Mouse (Mus musculus): Measurements from ENCODE around the gene Jph4. TPM values are rescaled to one million over a fixed set of nuclear protein-coding genes. Genes with fewer than 3 reads are reported as not detected.

Jph4 gene
- total RNA-seq, 2 experiments from 2014 or later, result 366 to 372 TPM

- intact Hi-C loops (cut with DNase I), result no loop called here
- DNase-seq (ENCODE audit: low spot score in 2 of 2), result no peak
Measured at GRCm38 (mm10) chr14:55102253-55102785, 14.4 kb downstream of the Jph4 start.

DNA sequence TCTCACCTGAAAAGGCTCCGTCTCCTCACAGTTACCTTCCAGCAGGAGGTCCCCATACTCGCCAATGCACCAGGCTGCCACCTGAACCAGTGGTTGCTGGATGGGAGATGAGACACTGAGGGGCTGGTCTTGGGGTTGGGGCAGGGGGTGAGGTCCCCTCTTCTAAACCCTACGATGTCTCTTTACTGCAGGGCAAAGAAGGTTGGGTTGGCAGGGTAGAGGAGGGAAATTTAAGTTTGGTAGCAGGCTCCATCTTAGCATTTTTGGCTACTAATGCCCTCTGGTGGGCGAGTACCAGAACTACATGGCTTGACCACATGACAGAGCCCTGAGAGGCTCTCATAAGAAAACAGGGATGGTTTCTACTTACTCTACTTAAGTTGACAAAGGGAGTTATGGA is 15.1 kb downstream of the Jph4 start:
- intact Hi-C loops (cut with DNase I), result loop anchor here (2.0 kb wide), 1 partner anchor 77 kb away; no protein-coding TSS in a partner anchor
- DNase-seq (ENCODE audit: low spot score in 2 of 2), result peak; percentile 74 to 84

GRCm38 (mm10) chr14:55098067-55098466 is 18.7 kb downstream of the Jph4 start:
- intact Hi-C loops (cut with DNase I), result no loop called here
- peak; percentile 58 to 80 for DNase-seq (ENCODE audit: low spot score in 2 of 2)

GRCm38 (mm10) chr14:55097646-55098045 is 19.1 kb downstream of the Jph4 start:
- DNase-seq (ENCODE audit: low spot score in 2 of 2), result no peak
- intact Hi-C loops (cut with DNase I), result no loop called here

DNA sequence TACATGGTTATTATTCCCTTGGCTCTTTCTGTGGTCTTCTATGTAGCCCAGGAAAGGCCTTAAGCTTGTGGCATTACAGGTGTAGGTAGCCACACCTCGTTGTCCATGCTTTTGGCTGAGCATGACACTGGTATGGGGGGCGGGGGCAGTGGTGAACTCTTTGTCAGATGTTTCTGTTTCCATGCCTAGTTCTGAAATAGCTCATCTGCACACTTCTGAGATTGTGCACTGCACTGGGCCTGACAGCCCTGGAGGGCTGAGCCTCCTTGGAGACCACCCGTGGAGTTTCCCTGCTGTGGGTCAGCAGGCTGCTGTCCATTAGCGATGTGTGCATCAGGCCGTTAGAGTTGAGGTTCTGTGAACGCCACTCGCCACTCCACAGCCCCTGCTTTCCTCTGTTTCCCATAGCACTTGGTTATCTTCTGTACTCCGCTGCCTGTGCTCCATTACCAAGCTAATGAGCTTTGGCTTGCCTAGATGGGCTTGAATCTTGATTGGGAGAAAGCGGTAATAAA is 20.1 kb downstream of the Jph4 start:
- intact Hi-C loops (cut with DNase I), result no loop called here
- no peak for DNase-seq (ENCODE audit: low spot score in 2 of 2)

DNA sequence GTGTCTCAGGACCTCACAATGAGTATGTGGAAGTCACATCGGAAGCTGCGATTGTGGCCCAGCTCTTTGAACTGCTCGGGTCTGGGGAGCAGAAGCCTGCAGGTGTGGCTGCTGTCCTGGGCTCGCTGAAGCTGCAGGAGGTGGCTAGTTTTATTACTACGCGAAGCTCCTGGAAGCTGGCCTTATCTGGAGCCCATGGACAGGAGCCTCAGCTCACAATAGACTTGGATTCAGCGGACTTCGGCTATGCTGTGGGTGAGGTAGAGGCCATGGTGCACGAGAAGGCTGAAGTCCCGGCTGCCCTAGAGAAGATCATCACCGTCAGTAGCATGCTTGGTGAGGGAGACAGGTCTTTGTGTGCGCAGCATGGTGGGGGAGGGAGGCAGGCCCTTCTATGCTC is 21.1 kb downstream of the Jph4 start:
- DNase-seq (ENCODE audit: low spot score in 2 of 2), result no peak
- intact Hi-C loops (cut with DNase I), result no loop called here

DNA sequence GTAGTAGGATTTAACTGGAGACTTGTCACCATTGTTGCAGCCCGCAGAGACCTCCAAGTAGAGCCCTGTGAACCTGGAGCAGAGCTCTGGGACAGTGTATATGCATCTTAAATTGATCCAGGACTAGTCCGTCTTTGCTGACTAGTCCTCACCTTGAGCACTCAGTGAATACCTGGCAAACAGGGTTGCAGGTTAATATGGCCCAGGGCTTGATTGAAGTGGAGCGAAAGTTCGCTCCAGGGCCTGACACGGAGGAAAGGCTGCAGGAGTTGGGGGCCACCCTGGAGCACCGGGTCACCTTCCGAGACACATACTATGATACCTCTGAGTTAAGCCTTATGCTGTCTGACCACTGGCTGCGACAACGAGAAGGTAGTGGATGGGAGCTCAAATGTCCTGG is 21.5 kb downstream of the Jph4 start:
- DNase-seq (ENCODE audit: low spot score in 2 of 2), result no peak
- intact Hi-C loops (cut with DNase I), result no loop called here

GRCm38 (mm10) chr14:55094704-55095231 is 22.0 kb downstream of the Jph4 start, which contains the start of gene Thtpa:
Gene Thtpa (plus strand): TSS chr14:55094784.
- intact Hi-C loops (cut with DNase I), result loop anchor here (5.0 kb wide), 1 partner anchor 192 kb away; no protein-coding TSS in a partner anchor
- peak in 1 of 2 experiments; percentile 77 for DNase-seq (ENCODE audit: low spot score in 2 of 2)

DNA sequence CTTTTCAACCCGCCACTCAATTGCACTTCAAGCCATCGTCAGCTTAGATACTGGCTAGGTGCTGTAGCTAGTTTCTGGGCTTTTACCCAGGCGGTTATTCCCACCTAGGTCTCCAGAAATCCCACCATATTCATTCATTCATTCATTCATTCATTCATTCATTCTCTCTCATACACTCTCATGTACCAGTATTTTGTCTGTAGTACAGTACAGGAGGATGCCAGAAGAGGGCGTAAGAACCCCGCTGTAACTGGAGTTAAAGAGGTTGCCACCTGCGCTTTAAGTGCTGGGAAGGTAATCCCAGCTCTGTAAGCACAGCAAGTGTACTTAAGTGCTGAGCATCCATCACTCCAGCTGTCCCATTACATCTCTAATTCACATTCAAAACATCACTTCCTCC is 22.8 kb downstream of the Jph4 start:
- intact Hi-C loops (cut with DNase I), result loop anchor here (5.0 kb wide), 1 partner anchor 192 kb away; no protein-coding TSS in a partner anchor
- DNase-seq (ENCODE audit: low spot score in 2 of 2), result no peak

DNA sequence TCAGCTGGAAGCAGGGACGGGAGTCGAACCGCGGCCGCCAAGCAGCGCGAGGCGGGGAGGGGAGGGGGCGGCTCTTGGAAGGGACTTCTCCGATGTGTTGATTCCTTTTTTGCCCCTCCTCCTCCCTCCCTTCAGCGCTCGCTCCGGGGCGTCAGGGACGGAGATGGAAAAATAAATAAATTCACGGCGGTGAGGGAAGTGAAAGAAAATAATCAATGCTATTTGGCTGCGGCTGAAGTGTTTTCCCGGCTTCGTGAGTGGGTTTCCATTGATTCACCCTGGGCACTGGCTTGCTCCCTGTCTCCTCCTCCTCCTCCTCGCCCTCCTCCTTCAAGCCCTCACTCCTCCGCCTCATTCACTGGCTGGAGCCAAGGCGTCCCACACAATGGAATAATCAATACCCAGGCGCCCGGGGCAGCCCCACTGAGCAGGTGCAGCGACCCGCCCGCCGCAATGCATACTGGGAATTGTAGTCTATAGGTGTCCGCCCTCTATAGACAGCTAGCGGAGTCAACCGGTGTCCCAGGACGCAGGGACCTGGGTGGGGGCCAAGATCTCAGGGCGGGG is 24.6 kb downstream of the Jph4 start, which contains the start of gene Zfhx2:
Gene Zfhx2, minus strand, starts transcription at position 314 of the 567 bp plus-strand sequence.
- intact Hi-C loops (cut with DNase I), result loop anchor here (5.0 kb wide), 1 partner anchor 190 kb away; no protein-coding TSS in a partner anchor
- peak; percentile 92 to 95 for DNase-seq (ENCODE audit: low spot score in 2 of 2)

GRCm38 (mm10) chr14:55091209-55091865 is 25.4 kb downstream of the Jph4 start:
- intact Hi-C loops (cut with DNase I), result loop anchor here (5.0 kb wide), 1 partner anchor 189 kb away; no protein-coding TSS in a partner anchor
- peak in 1 of 2 experiments; percentile 50 for DNase-seq (ENCODE audit: low spot score in 2 of 2)

DNA sequence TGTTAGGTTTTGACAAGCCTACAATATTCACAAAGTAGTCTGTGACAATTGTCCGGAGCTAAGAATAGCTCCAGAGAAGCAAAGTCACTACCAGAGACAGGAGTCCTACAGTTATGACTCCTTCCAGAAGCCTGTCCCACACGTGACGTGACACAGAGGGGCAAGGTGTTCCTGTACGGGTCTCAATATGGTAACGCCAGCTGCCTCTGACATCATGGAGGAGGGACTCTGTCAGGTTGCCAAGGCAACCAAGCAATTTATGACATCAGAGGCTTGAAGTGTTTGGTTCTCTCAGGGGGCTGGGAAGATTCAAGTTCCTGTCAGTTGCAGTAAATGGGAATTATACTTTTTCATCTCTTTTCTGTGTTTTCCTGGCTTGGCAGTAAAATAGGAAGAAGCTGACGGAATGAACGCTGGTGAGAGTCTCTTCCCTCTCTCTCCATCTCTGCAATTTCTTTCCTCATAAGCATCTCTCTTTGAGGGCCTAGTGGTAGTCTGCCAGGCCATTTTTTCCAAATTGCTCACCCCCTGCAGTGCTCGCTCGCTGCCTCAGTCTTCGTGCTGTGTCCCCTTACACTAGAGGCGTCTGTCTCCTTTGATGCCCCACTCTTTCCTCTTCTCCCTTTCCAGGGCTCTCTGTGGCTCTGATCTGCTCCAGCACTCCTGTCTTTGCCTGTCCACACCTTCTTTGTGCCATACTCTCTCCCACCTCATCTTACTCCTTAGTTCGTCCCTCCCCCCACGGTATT is 27.4 kb downstream of the Jph4 start:
- intact Hi-C loops (cut with DNase I), result no loop called here
- DNase-seq (ENCODE audit: low spot score in 2 of 2), result peak; percentile 66 to 86

- intact Hi-C loops (cut with DNase I), result no loop called here
- no peak for DNase-seq (ENCODE audit: low spot score in 2 of 2)
Measured at GRCm38 (mm10) chr14:55086009-55086514, 30.7 kb downstream of the Jph4 start.

- intact Hi-C loops (cut with DNase I), result no loop called here
- DNase-seq (ENCODE audit: low spot score in 2 of 2), result no peak
Measured at GRCm38 (mm10) chr14:55085324-55086008, 31.3 kb downstream of the Jph4 start.

DNA sequence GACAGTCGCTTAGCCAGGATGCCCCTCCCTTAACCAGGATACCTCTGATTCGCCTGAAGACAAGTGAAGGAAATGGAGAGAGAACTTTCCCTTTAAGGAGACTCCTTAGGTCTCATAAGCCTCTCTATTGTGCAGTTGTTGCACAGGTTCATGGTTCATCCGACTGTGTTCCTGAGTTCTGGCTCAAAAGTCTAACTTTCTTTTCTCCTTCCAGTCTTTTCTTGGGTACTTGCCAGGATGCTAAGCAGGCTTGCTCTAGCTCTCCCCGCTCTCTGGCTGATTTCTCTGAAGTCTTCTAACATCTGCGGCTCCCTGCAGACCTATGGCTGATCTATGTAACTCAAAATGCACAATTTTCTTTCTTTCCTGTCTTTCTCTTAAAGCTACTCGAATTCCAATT is 33.3 kb downstream of the Jph4 start:
- DNase-seq (ENCODE audit: low spot score in 2 of 2), result no peak
- intact Hi-C loops (cut with DNase I), result no loop called here

- intact Hi-C loops (cut with DNase I), result no loop called here
- no peak for DNase-seq (ENCODE audit: low spot score in 2 of 2)
Measured at GRCm38 (mm10) chr14:55081105-55081504, 35.6 kb downstream of the Jph4 start.

DNA sequence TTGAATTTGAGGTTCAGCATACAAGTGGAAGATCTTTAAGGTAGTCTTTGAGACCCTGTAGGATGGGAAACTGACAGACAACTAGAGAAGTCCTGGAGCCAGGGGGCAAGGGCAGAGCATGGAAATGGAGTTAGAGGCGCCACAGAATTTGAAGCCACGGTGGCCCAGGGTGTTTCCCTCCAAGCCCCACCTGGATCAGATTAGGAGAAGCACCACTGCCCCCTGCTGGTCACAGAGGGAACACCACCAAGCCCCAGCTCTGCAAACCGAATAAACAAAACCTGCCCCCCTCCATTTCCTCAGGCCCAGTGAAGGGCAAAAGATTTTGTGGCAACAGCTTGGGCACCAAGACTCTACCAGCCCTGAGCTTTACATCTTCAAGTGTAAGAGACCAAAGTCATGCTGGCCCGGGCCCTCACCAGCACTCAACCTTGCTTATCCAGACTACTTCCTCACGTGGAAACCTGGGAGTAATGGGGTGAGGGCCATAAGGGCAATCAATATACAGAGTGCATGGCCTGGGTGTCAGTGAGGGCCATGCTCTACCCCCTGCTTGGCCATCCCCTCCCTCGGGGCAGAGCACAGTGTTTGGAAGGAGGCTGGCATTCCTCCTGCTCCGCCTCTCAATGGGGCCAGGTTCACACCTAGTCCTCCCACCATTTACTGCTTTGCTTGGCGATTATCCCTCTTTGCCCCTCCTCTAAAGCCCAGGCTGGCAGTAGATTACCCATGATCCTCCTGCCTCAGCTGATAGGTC is 37.3 kb downstream of the Jph4 start:
- intact Hi-C loops (cut with DNase I), result loop anchor here (2.0 kb wide), 1 partner anchor 55 kb away; no protein-coding TSS in a partner anchor
- DNase-seq (ENCODE audit: low spot score in 2 of 2), result peak; percentile 75 to 82
